Mouse (Mus musculus): Measurements from ENCODE around the gene Aqp11. TPM values are rescaled to one million over a fixed set of nuclear protein-coding genes. Genes with fewer than 3 reads are reported as not detected.
A peak's percentile ranks its signal among the peaks of the same experiment; 100 is the strongest.

The Aqp11 gene
- polyA plus RNA-seq, 1 experiment: not detected

- 84% methylated on average over 4 of the region's 4 CpGs for WGBS
- no peak overlapping the region for H3K4me3 ChIP-seq (ENCODE audit: insufficient read depth, low read depth, low read length)
- no peak overlapping the region for H3K27ac ChIP-seq (ENCODE audit: insufficient read depth, low read depth, low read length)
- TF ChIP-seq POLR2A (IDR thresholded peaks at IDR 0.05; ENCODE audit: insufficient read depth, low read depth, low read length): no peak
- TF ChIP-seq CTCF (IDR thresholded peaks at IDR 0.05; ENCODE audit: insufficient read depth, low read depth, low read length): no peak
- peaks cover 12% of the 10 kb centered on the region for H3K4me1 ChIP-seq (ENCODE audit: control insufficient read depth, insufficient read depth, low read length)
Measured at GRCm38 (mm10) chr7:97769020-97769419, 30.9 kb upstream of the Aqp11 start.

GRCm38 (mm10) chr7:97767841-97768240 is 29.8 kb upstream of the Aqp11 start:
- 80% methylated on average over 8 of the region's 8 CpGs for whole genome bisulfite sequencing
- TF ChIP-seq CTCF (IDR thresholded peaks at IDR 0.05; ENCODE audit: insufficient read depth, low read depth, low read length) (no peak), POLR2A (IDR thresholded peaks at IDR 0.05; ENCODE audit: insufficient read depth, low read depth, low read length) (no peak)
- H3K27ac ChIP-seq (ENCODE audit: insufficient read depth, low read depth, low read length): no peak overlapping the region
- no peak overlapping the region for H3K4me3 ChIP-seq (ENCODE audit: insufficient read depth, low read depth, low read length)
- H3K4me1 ChIP-seq (ENCODE audit: control insufficient read depth, insufficient read depth, low read length): peaks cover 12% of the 10 kb centered on the region

GRCm38 (mm10) chr7:97766406-97767166 is 28.5 kb upstream of the Aqp11 start:
- Histone ChIP-seq H3K4me3 (ENCODE audit: insufficient read depth, low read depth, low read length) (no peak overlapping the region), H3K27ac (ENCODE audit: insufficient read depth, low read depth, low read length) (no peak overlapping the region), H3K4me1 (ENCODE audit: control insufficient read depth, insufficient read depth, low read length) (peaks cover 12% of the 10 kb centered on the region)
- no peak for TF ChIP-seq POLR2A (IDR thresholded peaks at IDR 0.05; ENCODE audit: insufficient read depth, low read depth, low read length)
- TF ChIP-seq CTCF (IDR thresholded peaks at IDR 0.05; ENCODE audit: insufficient read depth, low read depth, low read length): no peak
- 81% methylated on average over 9 of the region's 9 CpGs for WGBS

- no peak overlapping the region for H3K4me3 ChIP-seq (ENCODE audit: insufficient read depth, low read depth, low read length)
- 76% methylated on average over 5 of the region's 5 CpGs for WGBS
- no peak for TF ChIP-seq CTCF (IDR thresholded peaks at IDR 0.05; ENCODE audit: insufficient read depth, low read depth, low read length)
- TF ChIP-seq POLR2A (IDR thresholded peaks at IDR 0.05; ENCODE audit: insufficient read depth, low read depth, low read length): no peak
- H3K27ac ChIP-seq (ENCODE audit: insufficient read depth, low read depth, low read length): no peak overlapping the region
- H3K4me1 ChIP-seq (ENCODE audit: control insufficient read depth, insufficient read depth, low read length): peaks cover 12% of the 10 kb centered on the region
Measured at GRCm38 (mm10) chr7:97765963-97766347, 27.9 kb upstream of the Aqp11 start.

- peak overlapping the region; percentile 54 for H3K27ac ChIP-seq (ENCODE audit: insufficient read depth, low read depth, low read length)
- 70% methylated on average over 21 of the region's 21 CpGs for WGBS
Measured at GRCm38 (mm10) chr7:97765181-97765962, 27.3 kb upstream of the Aqp11 start.

GRCm38 (mm10) chr7:97764591-97764990 is 26.5 kb upstream of the Aqp11 start:
- WGBS: 54% methylated on average over 11 of the region's 11 CpGs
- TF ChIP-seq POLR2A (IDR thresholded peaks at IDR 0.05; ENCODE audit: insufficient read depth, low read depth, low read length) (no peak), CTCF (IDR thresholded peaks at IDR 0.05; ENCODE audit: insufficient read depth, low read depth, low read length) (no peak)
- no peak overlapping the region for H3K27ac ChIP-seq (ENCODE audit: insufficient read depth, low read depth, low read length)
- H3K4me3 ChIP-seq (ENCODE audit: insufficient read depth, low read depth, low read length): no peak overlapping the region
- H3K4me1 ChIP-seq (ENCODE audit: control insufficient read depth, insufficient read depth, low read length): peaks cover 12% of the 10 kb centered on the region

More at GRCm38 (mm10) chr7:97765181-97765962, 27.3 kb upstream of the Aqp11 start:
- H3K4me1 ChIP-seq (ENCODE audit: control insufficient read depth, insufficient read depth, low read length): peaks cover 12% of the 10 kb centered on the region
- TF ChIP-seq POLR2A (IDR thresholded peaks at IDR 0.05; ENCODE audit: insufficient read depth, low read depth, low read length) (no peak), CTCF (IDR thresholded peaks at IDR 0.05; ENCODE audit: insufficient read depth, low read depth, low read length) (no peak)
- H3K4me3 ChIP-seq (ENCODE audit: insufficient read depth, low read depth, low read length): no peak overlapping the region

- Histone ChIP-seq H3K27ac (ENCODE audit: insufficient read depth, low read depth, low read length) (peak overlapping the region; percentile 94), H3K4me3 (ENCODE audit: insufficient read depth, low read depth, low read length) (peak overlapping the region; percentile 18; the same call in 1 of the 2 replicates), H3K4me1 (ENCODE audit: control insufficient read depth, insufficient read depth, low read length) (peaks cover 15% of the 10 kb centered on the region)
- 23% methylated on average over 18 of the region's 18 CpGs for WGBS
- TF ChIP-seq POLR2A (IDR thresholded peaks at IDR 0.05; ENCODE audit: insufficient read depth, low read depth, low read length) (no peak), CTCF (IDR thresholded peaks at IDR 0.05; ENCODE audit: insufficient read depth, low read depth, low read length) (no peak)
Measured at GRCm38 (mm10) chr7:97756967-97757881, 19.1 kb upstream of the Aqp11 start.
